Mouse (Mus musculus): ENCODE results near the gene Slc5a1. TPM values are rescaled to one million over a fixed set of nuclear protein-coding genes. Genes with fewer than 3 reads are reported as not detected.

The Slc5a1 gene
- polyA plus RNA-seq, 1 experiment: not detected

- TF ChIP-seq POLR2A (IDR thresholded peaks at IDR 0.05; ENCODE audit: low read depth, low read length) (no peak), CTCF (IDR thresholded peaks at IDR 0.05; ENCODE audit: borderline replicate concordance, insufficient read depth, low read length) (no peak)
- Histone ChIP-seq H3K4me1 (ENCODE audit: control insufficient read depth, insufficient read depth, low read length) (no peaks in the 10 kb centered on the region), H3K27ac (ENCODE audit: insufficient read depth, low read length) (no peak overlapping the region), H3K4me3 (ENCODE audit: insufficient read depth, low read length) (no peak overlapping the region)
Measured at GRCm38 (mm10) chr5:33104876-33105275, 857 bp downstream of the Slc5a1 start.

DNA sequence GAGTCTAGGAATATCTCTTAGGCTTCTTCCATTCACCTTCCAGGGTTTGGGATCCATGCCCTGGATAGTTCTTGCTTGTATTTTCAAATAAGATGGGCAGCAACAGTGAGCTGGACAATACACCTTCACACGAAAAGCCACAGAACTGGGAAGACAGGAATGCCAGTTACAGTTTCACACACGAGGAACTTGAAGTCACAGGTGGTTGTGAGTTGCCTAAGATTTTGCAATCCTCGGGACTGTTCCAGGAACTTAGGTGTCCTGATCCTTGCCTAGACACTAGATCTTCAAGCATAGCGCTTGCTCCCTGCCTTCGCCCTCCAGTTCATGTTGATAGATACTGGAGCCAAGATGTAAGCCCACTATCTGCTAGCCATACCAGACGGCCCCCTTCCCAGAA, 1.6 kb downstream of the Slc5a1 start:
- Histone ChIP-seq H3K27ac (ENCODE audit: insufficient read depth, low read length) (no peak overlapping the region), H3K4me1 (ENCODE audit: control insufficient read depth, insufficient read depth, low read length) (no peaks in the 10 kb centered on the region), H3K4me3 (ENCODE audit: insufficient read depth, low read length) (no peak overlapping the region)
- no peak for TF ChIP-seq POLR2A (IDR thresholded peaks at IDR 0.05; ENCODE audit: low read depth, low read length)
- TF ChIP-seq CTCF (IDR thresholded peaks at IDR 0.05; ENCODE audit: borderline replicate concordance, insufficient read depth, low read length): no peak

DNA sequence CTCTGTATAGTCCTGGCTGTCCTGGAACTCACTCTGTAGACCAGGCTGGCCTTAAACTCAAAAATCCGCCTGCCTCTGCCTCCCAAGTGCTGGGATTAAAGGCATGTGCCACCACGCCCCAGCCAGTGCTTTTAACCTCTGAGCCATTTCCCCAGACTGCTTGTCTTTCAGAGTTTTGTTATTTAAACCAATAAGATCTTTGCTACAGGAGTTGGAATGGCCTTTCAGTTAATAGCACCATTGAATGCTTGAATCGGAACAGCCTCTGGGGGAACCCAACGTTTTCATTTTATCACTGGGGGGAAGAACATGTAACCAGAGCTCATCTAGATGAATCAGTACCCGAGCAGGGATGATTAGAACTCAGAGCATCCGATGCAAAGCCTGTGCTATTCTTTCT, 3.0 kb downstream of the Slc5a1 start:
- TF ChIP-seq CTCF (IDR thresholded peaks at IDR 0.05; ENCODE audit: borderline replicate concordance, insufficient read depth, low read length) (no peak), POLR2A (IDR thresholded peaks at IDR 0.05; ENCODE audit: low read depth, low read length) (no peak)
- Histone ChIP-seq H3K4me3 (ENCODE audit: insufficient read depth, low read length) (no peak overlapping the region), H3K4me1 (ENCODE audit: control insufficient read depth, insufficient read depth, low read length) (no peaks in the 10 kb centered on the region), H3K27ac (ENCODE audit: insufficient read depth, low read length) (no peak overlapping the region)

- no peak overlapping the region for H3K27ac ChIP-seq (ENCODE audit: insufficient read depth, low read length)
- no peak overlapping the region for H3K4me3 ChIP-seq (ENCODE audit: insufficient read depth, low read length)
- H3K4me1 ChIP-seq (ENCODE audit: control insufficient read depth, insufficient read depth, low read length): no peaks in the 10 kb centered on the region
- TF ChIP-seq CTCF (IDR thresholded peaks at IDR 0.05; ENCODE audit: borderline replicate concordance, insufficient read depth, low read length) (no peak), POLR2A (IDR thresholded peaks at IDR 0.05; ENCODE audit: low read depth, low read length) (no peak)
Measured at GRCm38 (mm10) chr5:33107778-33108405, 3.9 kb downstream of the Slc5a1 start.

- Histone ChIP-seq H3K4me3 (ENCODE audit: insufficient read depth, low read length) (no peak overlapping the region), H3K27ac (ENCODE audit: insufficient read depth, low read length) (no peak overlapping the region), H3K4me1 (ENCODE audit: control insufficient read depth, insufficient read depth, low read length) (no peaks in the 10 kb centered on the region)
- no peak for TF ChIP-seq CTCF (IDR thresholded peaks at IDR 0.05; ENCODE audit: borderline replicate concordance, insufficient read depth, low read length)
Measured at GRCm38 (mm10) chr5:33121871-33122315, 17.9 kb downstream of the Slc5a1 start.

DNA sequence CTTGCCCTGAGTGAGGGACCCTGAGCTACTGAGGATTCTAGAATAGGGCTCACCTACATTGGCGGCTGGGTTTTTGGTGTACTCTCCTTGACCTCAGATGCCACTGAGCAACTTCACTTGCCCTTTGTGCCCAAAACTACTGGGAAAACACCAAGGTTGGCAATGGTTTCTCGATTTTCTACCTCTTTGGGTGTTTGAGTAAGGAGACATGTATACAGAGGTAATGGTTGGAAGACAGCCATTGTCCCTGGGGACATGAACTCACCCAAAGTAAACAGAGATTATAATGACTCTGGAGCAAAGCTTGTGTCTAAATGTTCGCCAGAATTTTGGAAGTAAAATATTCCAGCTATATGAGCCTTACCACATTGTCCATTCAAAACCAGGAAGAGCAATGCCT, 19.6 kb downstream of the Slc5a1 start:
- H3K4me1 ChIP-seq (ENCODE audit: control insufficient read depth, insufficient read depth, low read length): no peaks in the 10 kb centered on the region
- TF ChIP-seq CTCF (IDR thresholded peaks at IDR 0.05; ENCODE audit: borderline replicate concordance, insufficient read depth, low read length) (no peak), POLR2A (IDR thresholded peaks at IDR 0.05; ENCODE audit: low read depth, low read length) (no peak)
- no peak overlapping the region for H3K27ac ChIP-seq (ENCODE audit: insufficient read depth, low read length)

GRCm38 (mm10) chr5:33125318-33125717, 21.3 kb downstream of the Slc5a1 start:
- Histone ChIP-seq H3K4me1 (ENCODE audit: control insufficient read depth, insufficient read depth, low read length) (no peaks in the 10 kb centered on the region), H3K4me3 (ENCODE audit: insufficient read depth, low read length) (no peak overlapping the region), H3K27ac (ENCODE audit: insufficient read depth, low read length) (no peak overlapping the region)
- TF ChIP-seq POLR2A (IDR thresholded peaks at IDR 0.05; ENCODE audit: low read depth, low read length): no peak
- no peak for TF ChIP-seq CTCF (IDR thresholded peaks at IDR 0.05; ENCODE audit: borderline replicate concordance, insufficient read depth, low read length)

More for the DNA sequence above, 19.6 kb downstream of the Slc5a1 start:
- no peak overlapping the region for H3K4me3 ChIP-seq (ENCODE audit: insufficient read depth, low read length)

DNA sequence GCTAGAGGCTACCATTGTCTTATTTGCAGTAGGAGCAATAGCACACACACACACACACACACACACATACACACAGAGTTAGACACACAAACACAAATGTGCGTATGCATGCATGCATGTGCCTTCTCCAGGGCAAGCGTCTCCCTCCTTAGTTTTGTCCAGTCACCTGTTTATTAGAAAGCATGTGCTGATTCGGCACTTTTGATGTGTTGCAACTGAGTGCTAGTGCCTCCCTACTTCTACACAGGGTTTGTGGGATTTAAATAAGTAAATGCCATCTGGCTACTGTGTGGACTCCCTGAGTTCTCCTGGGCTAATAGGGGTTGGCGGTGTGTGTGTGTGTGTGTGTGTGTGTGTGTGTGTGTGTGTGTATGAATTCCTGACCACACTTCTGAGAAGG, 30.1 kb downstream of the Slc5a1 start:
- Histone ChIP-seq H3K4me1 (ENCODE audit: control insufficient read depth, insufficient read depth, low read length) (no peaks in the 10 kb centered on the region), H3K27ac (ENCODE audit: insufficient read depth, low read length) (no peak overlapping the region), H3K4me3 (ENCODE audit: insufficient read depth, low read length) (no peak overlapping the region)
- TF ChIP-seq CTCF (IDR thresholded peaks at IDR 0.05; ENCODE audit: borderline replicate concordance, insufficient read depth, low read length) (no peak), POLR2A (IDR thresholded peaks at IDR 0.05; ENCODE audit: low read depth, low read length) (no peak)

DNA sequence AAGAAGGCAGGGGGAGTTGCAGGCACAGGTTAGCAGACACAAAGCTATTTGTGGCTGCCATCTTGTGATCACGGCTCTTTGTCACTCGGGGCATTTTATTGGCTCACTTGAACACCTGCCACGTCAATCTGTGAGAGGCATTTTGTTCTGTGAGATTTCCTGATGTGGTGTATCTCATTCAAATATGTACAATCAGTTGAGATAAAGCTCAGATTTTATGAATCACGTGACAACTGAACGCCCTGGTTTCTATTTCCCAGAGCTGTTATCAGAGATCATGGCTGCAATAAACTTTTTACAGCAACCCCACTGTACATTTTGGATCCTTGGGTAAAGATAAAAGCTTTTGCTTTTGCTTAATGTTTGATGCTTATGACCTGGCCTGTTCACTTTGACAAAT, 31.6 kb downstream of the Slc5a1 start:
- no peak overlapping the region for H3K4me3 ChIP-seq (ENCODE audit: insufficient read depth, low read length)
- H3K27ac ChIP-seq (ENCODE audit: insufficient read depth, low read length): no peak overlapping the region
- no peaks in the 10 kb centered on the region for H3K4me1 ChIP-seq (ENCODE audit: control insufficient read depth, insufficient read depth, low read length)
- no peak for TF ChIP-seq CTCF (IDR thresholded peaks at IDR 0.05; ENCODE audit: borderline replicate concordance, insufficient read depth, low read length)
- TF ChIP-seq POLR2A (IDR thresholded peaks at IDR 0.05; ENCODE audit: low read depth, low read length): no peak

GRCm38 (mm10) chr5:33142790-33143455, 38.9 kb downstream of the Slc5a1 start:
- Histone ChIP-seq H3K4me1 (ENCODE audit: control insufficient read depth, insufficient read depth, low read length) (no peaks in the 10 kb centered on the region), H3K27ac (ENCODE audit: insufficient read depth, low read length) (no peak overlapping the region), H3K4me3 (ENCODE audit: insufficient read depth, low read length) (no peak overlapping the region)
- TF ChIP-seq POLR2A (IDR thresholded peaks at IDR 0.05; ENCODE audit: low read depth, low read length) (no peak), CTCF (IDR thresholded peaks at IDR 0.05; ENCODE audit: borderline replicate concordance, insufficient read depth, low read length) (no peak)

All from embryonic fibroblast, embryonic 13.5 days (primary cell).